Mouse (Mus musculus): ENCODE results near the gene Ckb. TPM values are rescaled to one million over a fixed set of nuclear protein-coding genes. Genes with fewer than 3 reads are reported as not detected.
A peak's percentile ranks its signal among the peaks of the same experiment; 100 is the strongest.

Gene Ckb
- polyA plus RNA-seq, 1 experiment from 2014 or later = 1,759 TPM

DNA sequence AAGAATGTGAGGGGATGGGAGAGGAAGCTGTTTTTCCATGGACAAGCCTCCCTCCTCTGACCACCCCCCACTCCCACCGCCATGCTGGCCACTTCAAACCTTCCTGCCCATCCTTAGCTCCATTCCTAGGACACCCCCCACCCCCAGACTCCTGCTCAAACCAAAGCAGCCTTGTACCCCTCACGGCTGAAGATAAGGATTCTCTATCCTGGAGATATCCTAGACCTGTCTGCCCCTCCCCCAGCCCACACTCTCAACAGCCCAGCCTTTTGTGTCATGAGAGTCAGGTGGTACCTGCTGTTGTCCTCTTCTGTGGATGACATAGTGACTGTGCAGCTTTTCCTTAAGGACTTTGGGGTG, 15.9 kb upstream of the Ckb start:
- H3K9me3 ChIP-seq (replicated peaks) = no peaks in the 10 kb centered on the region
- no peaks in the 10 kb centered on the region for H3K36me3 ChIP-seq
- 48% methylated on average over 2 of the region's 2 CpGs for WGBS
- H3K4me1 ChIP-seq = peaks cover 44% of the 10 kb centered on the region
- peak overlapping the region; percentile 76 for H3K27ac ChIP-seq
- no peak overlapping the region for H3K4me2 ChIP-seq (replicated peaks)
- no peaks in the 10 kb centered on the region for H3K27me3 ChIP-seq
- no peak overlapping the region for H3K4me3 ChIP-seq
- H3K9ac ChIP-seq = no peak overlapping the region
- ATAC-seq (ENCODE audit: low FRiP score) = no peak

DNA sequence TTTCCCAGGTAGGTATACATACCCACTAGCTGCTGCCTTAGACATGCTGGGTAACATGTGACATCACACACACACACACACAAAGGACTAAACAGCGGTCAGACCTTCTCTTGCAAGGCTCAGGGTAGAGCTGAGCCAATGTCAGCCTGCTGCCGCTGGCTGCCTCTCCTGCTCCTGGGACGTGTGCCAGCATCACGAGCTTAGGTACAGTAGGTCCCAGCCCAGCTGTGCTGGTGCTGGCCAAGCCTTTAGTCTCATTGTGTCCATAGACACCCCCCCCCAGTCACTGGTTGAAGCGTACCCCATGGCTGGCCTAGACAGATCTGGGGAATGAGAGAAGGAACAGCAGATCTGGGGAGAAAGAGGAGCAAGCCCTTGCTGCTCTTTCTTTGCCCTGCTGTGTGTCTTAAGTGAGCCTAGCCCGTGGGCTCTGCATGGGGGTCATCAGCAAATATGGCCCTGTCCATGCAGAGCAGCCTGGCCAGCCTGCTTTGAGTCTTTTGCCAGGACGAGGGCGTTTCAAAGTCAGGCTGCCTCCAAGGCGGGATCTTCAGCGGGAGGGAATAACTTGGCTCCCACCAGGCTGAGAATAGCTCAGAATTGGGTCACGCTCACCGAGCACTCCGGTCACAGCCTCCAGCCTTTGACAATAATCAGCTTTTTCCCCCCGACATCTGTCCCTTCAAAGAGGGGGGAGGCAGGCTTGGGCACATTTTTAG, 15.4 kb upstream of the Ckb start:
- WGBS = 20% methylated on average over 14 of the region's 14 CpGs
- peak; percentile 35; the same call in 1 of the 2 replicates for ATAC-seq (ENCODE audit: low FRiP score)
- Histone ChIP-seq H3K27me3 (no peaks in the 10 kb centered on the region), H3K9me3 (replicated peaks) (no peaks in the 10 kb centered on the region), H3K4me2 (replicated peaks) (no peak overlapping the region), H3K9ac (no peak overlapping the region), H3K4me1 (peaks cover 42% of the 10 kb centered on the region), H3K27ac (peak overlapping the region; percentile 76), H3K4me3 (no peak overlapping the region), H3K36me3 (0 out of 2 replicates have a peak, but pooled peaks cover 4% of the 10 kb centered on the region)

DNA sequence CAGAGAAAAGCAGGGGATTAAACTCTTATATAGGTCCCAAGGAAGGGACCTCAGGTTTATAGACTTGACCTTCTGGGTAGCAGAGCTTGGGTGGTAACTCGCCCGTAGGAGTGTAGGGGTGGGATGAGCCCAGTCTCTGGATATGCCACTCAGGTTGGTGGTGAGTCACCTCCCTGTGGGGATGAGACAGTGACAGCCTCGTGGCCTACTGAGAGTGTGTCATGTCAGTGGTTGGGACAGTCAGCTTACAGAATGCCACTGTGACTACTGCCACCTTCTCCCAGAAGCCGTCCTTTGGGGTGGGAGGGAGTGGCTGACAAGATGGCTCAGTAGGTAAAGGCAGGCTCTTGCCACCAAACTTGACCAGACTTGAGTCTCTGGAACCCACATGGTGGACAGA, 14.3 kb upstream of the Ckb start:
- H3K36me3 ChIP-seq = peaks cover 12% of the 10 kb centered on the region
- H3K4me2 ChIP-seq (replicated peaks) = no peak overlapping the region
- H3K9ac ChIP-seq = no peak overlapping the region
- no peak overlapping the region for H3K27ac ChIP-seq
- no peak for ATAC-seq (ENCODE audit: low FRiP score)
- H3K4me3 ChIP-seq = no peak overlapping the region
- H3K27me3 ChIP-seq = no peaks in the 10 kb centered on the region
- peaks cover 31% of the 10 kb centered on the region for H3K4me1 ChIP-seq
- no peaks in the 10 kb centered on the region for H3K9me3 ChIP-seq (replicated peaks)
- WGBS = 89% methylated on average over 4 of the region's 4 CpGs

DNA sequence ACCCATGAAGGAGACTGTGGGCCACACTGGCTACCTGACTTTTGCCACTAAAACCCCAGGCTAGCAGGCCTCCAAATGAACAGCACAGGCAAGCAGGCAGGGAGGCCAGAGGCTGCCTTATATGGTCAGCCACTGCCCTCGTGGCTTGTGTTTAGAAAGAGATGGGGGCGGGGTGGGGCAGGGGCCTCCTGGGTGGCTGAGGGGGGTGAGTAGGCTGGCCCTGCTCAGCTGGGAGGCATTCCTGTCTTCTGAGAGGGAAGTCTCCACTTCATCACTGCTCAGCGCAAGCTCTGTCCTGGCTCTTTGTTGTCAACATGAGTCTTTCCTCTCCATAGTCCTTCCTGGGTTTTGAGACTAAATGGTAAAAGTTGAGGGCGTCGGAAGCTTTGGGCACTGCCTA, 10.7 kb upstream of the Ckb start:
- no peak overlapping the region for H3K4me3 ChIP-seq
- no peak for ATAC-seq (ENCODE audit: low FRiP score)
- no peak overlapping the region for H3K9ac ChIP-seq
- no peak overlapping the region for H3K4me2 ChIP-seq (replicated peaks)
- H3K27ac ChIP-seq = no peak overlapping the region
- 61% methylated on average over 5 of the region's 5 CpGs for WGBS
- H3K27me3 ChIP-seq = no peaks in the 10 kb centered on the region
- H3K36me3 ChIP-seq = peaks cover 24% of the 10 kb centered on the region
- H3K9me3 ChIP-seq (replicated peaks) = no peaks in the 10 kb centered on the region
- H3K4me1 ChIP-seq = peaks cover 26% of the 10 kb centered on the region

DNA sequence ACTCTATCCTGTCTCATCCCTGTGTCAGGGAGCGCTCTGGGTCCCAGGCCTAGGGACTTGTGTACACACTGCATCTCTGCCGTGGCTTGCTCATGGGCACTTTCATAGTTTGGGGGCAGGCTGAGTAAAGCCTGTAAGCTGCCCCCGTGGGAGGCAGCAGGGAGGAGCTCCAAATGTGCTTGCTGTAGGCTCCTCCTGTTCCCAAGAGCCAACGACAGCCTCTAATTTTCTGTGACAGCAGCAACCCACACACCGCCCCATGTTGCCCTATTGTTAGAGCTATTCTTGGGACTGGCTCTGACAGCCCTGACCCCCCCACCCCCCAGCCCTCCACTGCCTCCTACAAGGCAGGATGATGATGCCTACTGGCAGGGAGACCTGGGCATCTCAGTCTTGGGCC, 9.9 kb upstream of the Ckb start:
- 82% methylated on average over 5 of the region's 5 CpGs for WGBS
- H3K9ac ChIP-seq = no peak overlapping the region
- H3K27ac ChIP-seq = no peak overlapping the region

DNA sequence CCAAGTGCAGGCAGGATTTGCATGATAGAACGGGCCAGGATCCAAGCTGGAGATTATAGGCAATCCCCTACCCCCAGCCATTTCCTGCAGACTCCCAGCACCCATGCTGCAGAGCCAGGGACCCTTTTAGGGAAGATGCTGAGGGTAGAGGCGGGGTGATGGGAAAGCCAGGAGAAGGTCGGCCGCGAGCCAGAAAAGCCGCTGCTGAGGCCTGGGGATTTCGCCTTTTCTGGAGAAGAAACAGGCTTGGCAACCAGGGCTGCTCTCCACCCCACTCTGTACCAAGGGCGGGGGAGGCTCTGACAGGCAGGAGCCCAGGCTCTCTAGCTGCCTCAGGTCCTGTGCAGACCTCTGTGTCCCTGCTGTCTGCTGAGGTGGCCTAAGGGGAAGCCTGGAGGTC, 9.2 kb upstream of the Ckb start:
- no peaks in the 10 kb centered on the region for H3K27me3 ChIP-seq
- no peak overlapping the region for H3K27ac ChIP-seq
- H3K4me3 ChIP-seq = no peak overlapping the region
- H3K9ac ChIP-seq = peak overlapping the region; percentile 41; the same call in 1 of the 2 replicates
- ATAC-seq (ENCODE audit: low FRiP score) = no peak
- H3K9me3 ChIP-seq (replicated peaks) = no peaks in the 10 kb centered on the region
- H3K4me2 ChIP-seq (replicated peaks) = no peak overlapping the region
- peaks cover 24% of the 10 kb centered on the region for H3K36me3 ChIP-seq
- H3K4me1 ChIP-seq = peaks cover 26% of the 10 kb centered on the region
- 87% methylated on average over 8 of the region's 8 CpGs for WGBS

More for the DNA sequence above, 9.9 kb upstream of the Ckb start:
- ATAC-seq (ENCODE audit: low FRiP score) = no peak
- Histone ChIP-seq H3K4me3 (no peak overlapping the region), H3K4me1 (peaks cover 25% of the 10 kb centered on the region), H3K4me2 (replicated peaks) (no peak overlapping the region), H3K27me3 (no peaks in the 10 kb centered on the region), H3K36me3 (peaks cover 24% of the 10 kb centered on the region), H3K9me3 (replicated peaks) (no peaks in the 10 kb centered on the region)

DNA sequence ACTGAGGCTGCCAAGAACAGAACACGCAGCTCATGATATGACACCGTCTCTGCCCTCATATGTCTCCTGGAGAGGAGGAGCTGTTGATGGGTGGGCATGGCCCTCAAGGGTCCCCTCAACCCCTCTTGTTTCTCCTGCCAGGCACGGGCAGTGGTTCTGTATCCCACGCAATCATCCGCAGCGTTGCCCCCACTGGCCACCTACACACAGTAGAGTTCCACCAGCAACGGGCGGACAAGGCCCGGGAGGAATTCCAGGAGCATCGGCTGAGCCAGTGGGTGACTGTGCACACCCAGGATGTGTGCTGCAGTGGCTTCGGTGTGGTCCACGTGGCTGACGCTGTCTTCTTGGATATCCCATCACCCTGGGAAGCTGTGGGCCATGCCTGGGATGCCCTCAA, 8.5 kb upstream of the Ckb start:
- no peak overlapping the region for H3K27ac ChIP-seq
- no peak overlapping the region for H3K9ac ChIP-seq
- H3K27me3 ChIP-seq = 0 out of 2 replicates have a peak, but pooled peaks cover 4% of the 10 kb centered on the region
- H3K4me1 ChIP-seq = peaks cover 26% of the 10 kb centered on the region
- H3K36me3 ChIP-seq = peaks cover 24% of the 10 kb centered on the region
- 91% methylated on average over 13 of the region's 13 CpGs for WGBS
- no peak overlapping the region for H3K4me2 ChIP-seq (replicated peaks)
- ATAC-seq (ENCODE audit: low FRiP score) = no peak
- no peaks in the 10 kb centered on the region for H3K9me3 ChIP-seq (replicated peaks)
- no peak overlapping the region for H3K4me3 ChIP-seq

DNA sequence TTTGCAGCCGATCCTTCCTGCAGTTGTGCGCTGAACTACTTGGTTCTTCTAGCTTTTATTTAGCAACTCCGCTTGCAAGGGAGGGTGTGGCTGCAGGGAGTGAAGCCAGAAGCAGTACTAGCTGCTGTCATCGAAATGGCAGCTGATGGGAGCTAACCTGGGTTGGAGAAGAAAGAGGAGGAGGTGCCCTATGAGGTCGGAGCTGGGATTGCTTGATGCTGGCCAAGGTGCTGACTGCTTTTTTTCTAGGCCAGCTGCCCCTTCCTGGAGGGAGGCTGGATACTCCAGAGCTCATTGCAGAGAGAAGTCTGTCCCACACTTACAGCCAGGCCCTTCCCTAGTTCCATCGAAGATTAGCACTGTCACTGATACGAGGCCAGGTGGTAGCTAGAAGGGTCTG, 6.9 kb upstream of the Ckb start:
- no peak for ATAC-seq (ENCODE audit: low FRiP score)
- H3K4me1 ChIP-seq = peaks cover 26% of the 10 kb centered on the region
- WGBS = 56% methylated on average over 7 of the region's 7 CpGs
- no peaks in the 10 kb centered on the region for H3K9me3 ChIP-seq (replicated peaks)
- peak overlapping the region; percentile 72; the same call in 1 of the 2 replicates for H3K9ac ChIP-seq
- peak overlapping the region; percentile 84 for H3K4me3 ChIP-seq
- peaks cover 24% of the 10 kb centered on the region for H3K36me3 ChIP-seq
- H3K4me2 ChIP-seq (replicated peaks) = peak overlapping the region; percentile 98
- H3K27ac ChIP-seq = no peak overlapping the region
- H3K27me3 ChIP-seq = peaks cover 12% of the 10 kb centered on the region

DNA sequence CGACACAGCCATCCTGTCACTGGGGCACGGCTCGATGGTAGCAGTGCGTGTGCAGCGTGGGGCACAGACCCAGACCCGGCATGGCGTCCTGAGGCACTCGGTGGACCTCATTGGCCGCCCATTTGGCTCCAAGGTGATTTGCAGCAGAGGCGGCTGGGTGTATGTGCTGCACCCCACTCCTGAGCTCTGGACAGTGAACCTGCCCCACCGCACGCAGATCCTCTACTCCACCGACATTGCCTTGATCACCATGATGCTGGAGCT, 6.5 kb upstream of the Ckb start:
- H3K4me3 ChIP-seq = peak overlapping the region; percentile 84
- ATAC-seq (ENCODE audit: low FRiP score) = no peak; the same call in 1 of the 2 replicates
- H3K9me3 ChIP-seq (replicated peaks) = no peaks in the 10 kb centered on the region
- H3K36me3 ChIP-seq = peaks cover 24% of the 10 kb centered on the region
- H3K27me3 ChIP-seq = peaks cover 15% of the 10 kb centered on the region
- WGBS = 10% methylated on average over 13 of the region's 13 CpGs
- H3K27ac ChIP-seq = no peak overlapping the region
- peak overlapping the region; percentile 98 for H3K4me2 ChIP-seq (replicated peaks)
- peak overlapping the region; percentile 72 for H3K9ac ChIP-seq
- H3K4me1 ChIP-seq = peaks cover 26% of the 10 kb centered on the region

DNA sequence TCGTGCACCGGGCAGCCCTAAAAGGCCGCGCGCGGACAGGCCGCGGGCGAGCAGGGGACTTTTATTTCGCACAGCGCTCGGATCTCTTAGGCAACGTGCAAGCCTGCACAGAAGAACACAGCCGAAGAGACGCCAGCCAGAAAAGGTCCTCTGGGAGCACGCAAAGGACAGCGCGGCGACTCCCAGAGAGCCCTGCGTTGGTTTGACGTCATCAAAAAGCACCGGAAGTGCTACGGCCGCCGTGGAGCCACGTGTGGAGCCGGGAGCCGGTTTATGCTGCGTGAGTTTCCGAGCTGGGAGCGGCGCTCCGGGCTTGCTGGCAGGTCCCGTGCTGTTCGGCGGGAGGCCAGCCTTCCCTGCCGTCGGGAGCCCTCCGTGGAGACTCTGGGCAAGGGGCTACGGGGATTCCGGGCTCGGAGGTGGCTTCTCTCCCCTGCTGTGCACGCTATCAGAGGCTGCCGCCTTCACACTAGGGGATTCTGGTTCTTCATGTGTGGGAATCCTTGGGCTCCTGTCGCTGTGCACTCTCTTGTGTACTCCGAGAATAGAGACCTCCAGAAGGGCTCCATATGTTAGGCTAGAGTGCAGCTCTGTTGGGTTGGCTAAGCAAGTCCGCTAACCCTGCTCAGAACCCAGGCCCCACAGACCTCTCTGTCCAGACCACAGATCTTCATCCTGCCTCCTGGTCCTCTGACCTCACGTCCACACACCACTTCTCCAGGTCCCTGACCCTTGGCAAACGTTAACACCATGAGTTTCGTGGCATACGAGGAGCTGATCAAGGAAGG, 5.9 kb upstream of the Ckb start, which contains the start of gene Trmt61a:
Gene Trmt61a, plus strand, starts transcription at position 224 of the 788 bp plus-strand sequence.
- H3K27me3 ChIP-seq = peaks cover 16% of the 10 kb centered on the region
- peak within 1 kb of the TSS; percentile 98 for H3K4me2 ChIP-seq (replicated peaks)
- peaks cover 24% of the 10 kb centered on the region for H3K36me3 ChIP-seq
- H3K4me1 ChIP-seq = peaks cover 26% of the 10 kb centered on the region
- peak within 1 kb of the TSS; percentile 84 for H3K4me3 ChIP-seq
- WGBS = under 1% methylated on average over 51 of the region's 51 CpGs
- H3K9me3 ChIP-seq (replicated peaks) = no peaks in the 10 kb centered on the region
- H3K27ac ChIP-seq = peak within 1 kb of the TSS; percentile 92
- ATAC-seq (ENCODE audit: low FRiP score) = peak; percentile 88
- H3K9ac ChIP-seq = peak within 1 kb of the TSS; percentile 72

DNA sequence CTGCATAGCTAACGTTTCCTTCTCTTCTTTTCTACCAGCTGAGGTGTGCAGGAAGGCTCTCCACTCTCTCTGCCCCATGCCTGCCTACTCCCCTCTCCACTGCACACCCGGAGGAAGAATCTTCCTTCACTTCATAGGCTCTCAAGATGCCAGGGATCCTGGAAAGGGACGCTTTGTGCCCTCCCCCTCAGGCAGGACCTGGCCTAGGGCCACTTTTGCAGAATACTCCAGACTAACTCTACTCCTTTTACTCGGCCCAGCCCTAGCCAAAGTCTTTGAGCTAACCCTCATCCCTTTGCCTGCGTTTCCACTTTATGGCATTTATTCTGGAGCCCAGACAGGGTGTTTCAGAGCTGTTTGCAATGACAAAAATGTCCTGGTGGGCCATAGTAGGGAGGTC, 5.3 kb upstream of the Ckb start:
- peak overlapping the region; percentile 72 for H3K9ac ChIP-seq
- peak overlapping the region; percentile 84 for H3K4me3 ChIP-seq
- peak overlapping the region; percentile 92 for H3K27ac ChIP-seq
- peaks cover 19% of the 10 kb centered on the region for H3K27me3 ChIP-seq
- ATAC-seq (ENCODE audit: low FRiP score) = peak; percentile 36
- H3K9me3 ChIP-seq (replicated peaks) = no peaks in the 10 kb centered on the region
- peak overlapping the region; percentile 98 for H3K4me2 ChIP-seq (replicated peaks)
- H3K4me1 ChIP-seq = peaks cover 29% of the 10 kb centered on the region
- WGBS = 14% methylated on average over 5 of the region's 5 CpGs
- H3K36me3 ChIP-seq = peaks cover 20% of the 10 kb centered on the region

DNA sequence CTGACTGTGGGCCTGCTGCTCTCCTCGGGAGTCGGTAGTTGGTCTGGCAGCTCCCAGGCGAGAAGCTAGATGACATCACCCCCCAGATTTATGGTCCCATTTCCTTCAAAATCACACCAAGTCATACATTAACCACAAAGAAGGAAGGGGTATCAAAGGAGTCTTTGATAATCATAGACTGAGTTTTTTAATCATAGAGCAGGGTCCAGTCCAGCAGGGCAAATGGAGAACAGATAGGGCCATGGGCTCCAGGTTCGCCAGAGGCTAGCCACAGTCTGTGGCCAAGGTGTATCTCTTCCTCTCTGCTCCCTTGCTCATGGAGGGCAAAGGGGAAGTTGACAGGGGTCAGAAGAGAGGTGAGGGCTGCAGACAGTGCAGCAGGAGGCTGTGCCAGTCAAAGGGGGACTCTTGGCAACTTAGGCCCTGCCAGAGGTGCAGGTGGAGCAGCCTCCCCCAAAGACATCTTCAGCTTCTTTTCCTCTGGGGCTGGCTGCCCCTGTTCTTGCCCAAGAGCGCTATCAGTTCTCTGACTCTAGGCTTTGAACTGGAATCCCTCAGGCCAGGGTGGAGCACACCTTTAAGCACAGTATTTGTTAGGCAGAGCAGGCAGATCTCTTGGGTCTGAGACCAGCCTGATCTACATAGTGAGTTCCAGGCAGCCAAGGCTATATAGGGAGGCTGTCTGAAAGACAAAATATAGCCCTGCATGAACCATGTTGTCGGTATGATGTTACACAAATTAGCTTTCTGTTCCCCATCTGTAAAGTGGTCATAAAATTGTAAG, 3.9 kb upstream of the Ckb start:
- Histone ChIP-seq H3K9ac (no peak overlapping the region), H3K27me3 (peaks cover 19% of the 10 kb centered on the region)
- WGBS = 86% methylated on average over 6 of the region's 6 CpGs

More for the DNA sequence above, 3.9 kb upstream of the Ckb start:
- no peaks in the 10 kb centered on the region for H3K9me3 ChIP-seq (replicated peaks)
- H3K4me2 ChIP-seq (replicated peaks) = no peak overlapping the region
- H3K27ac ChIP-seq = no peak overlapping the region
- H3K4me1 ChIP-seq = peaks cover 31% of the 10 kb centered on the region
- peaks cover 8% of the 10 kb centered on the region for H3K36me3 ChIP-seq
- no peak overlapping the region for H3K4me3 ChIP-seq
- no peak for ATAC-seq (ENCODE audit: low FRiP score)

Data from hindbrain, embryonic 12.5 days (tissue).